Mouse (Mus musculus) layer of hippocampus, postnatal 36 days (tissue): ENCODE data around the gene Zfp982. TPM values are rescaled to one million over a fixed set of nuclear protein-coding genes. Genes with fewer than 3 reads are reported as not detected.

Source experiments
- total RNA-seq, 2 experiments: library from RNA; stranded (reverse); gene quantifications; 2 replicates each; pipeline ENCODE4 v1.2.3; 2021

Zfp982 gene
- total RNA-seq, 2 experiments from 2014 or later = 3.1 to 3.5 TPM

Other genes starting within 250 kb of the Zfp982 start
- gene Zfp988, start 186.7 kb upstream of the Zfp982 start, total RNA-seq = under 1 TPM; 0.20 TPM
- gene Zfp978, start 131.1 kb upstream of the Zfp982 start, total RNA-seq = not detected
- gene Gm16503, start 47.8 kb downstream of the Zfp982 start, total RNA-seq = under 1 TPM; 0.20 to 0.33 TPM
- not detected for gene Zfp985, start 60.9 kb downstream of the Zfp982 start, total RNA-seq
- under 1 TPM; 0.35 to 0.43 TPM for gene Zfp979, start 150.1 kb downstream of the Zfp982 start, total RNA-seq
- not detected for gene Zfp534, start 210.1 kb downstream of the Zfp982 start, total RNA-seq